Mouse (Mus musculus) right cerebral cortex, postnatal 10 days (tissue): Measurements from ENCODE around the gene Klhl3.
A peak's percentile ranks its signal among the peaks of the same experiment; 100 is the strongest.

Source experiments
- DNase-seq, 2 experiments: peaks; one replicate each; pipeline ENCODE4 v3.0.0; 2021; ENCODE audit warnings: low spot score in 2 of 2

Klhl3 gene

DNA sequence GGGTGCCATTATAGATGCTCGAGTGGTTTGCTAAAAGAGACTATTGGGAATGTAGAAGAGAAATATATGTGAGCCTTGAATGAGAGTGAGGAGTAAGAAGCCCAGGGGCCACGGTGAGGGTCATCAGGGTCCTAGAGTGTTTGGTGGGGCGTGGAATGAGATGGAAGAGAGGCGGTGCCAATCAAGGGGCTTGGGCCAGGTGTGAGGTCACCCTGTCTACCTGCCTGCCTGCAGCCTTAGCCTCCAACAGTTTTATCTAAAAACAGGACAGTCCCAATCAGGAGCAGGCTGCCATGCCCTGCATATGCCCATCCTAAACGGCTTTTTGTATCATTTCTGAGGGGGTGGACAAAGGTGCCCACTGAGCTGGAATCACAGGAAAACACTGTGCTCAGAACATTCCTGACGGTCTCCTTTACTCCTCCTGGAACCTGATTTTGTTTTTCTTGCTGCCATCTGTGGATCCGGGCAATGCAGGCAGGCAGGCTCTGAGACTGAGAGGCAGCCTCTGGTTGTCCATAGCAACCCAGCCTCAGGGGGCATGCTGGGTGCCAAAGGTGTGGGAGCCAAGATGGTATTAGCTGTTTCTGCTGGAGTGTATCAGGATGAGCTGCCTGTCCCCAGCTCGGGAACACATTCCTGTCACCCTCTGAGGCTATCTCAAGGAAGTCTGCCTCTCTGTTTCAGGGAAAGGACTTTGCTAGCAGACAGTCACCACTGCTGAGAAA, 89.5 kb downstream of the Klhl3 start:
- DNase-seq: peak; percentile 59 to 61

DNA sequence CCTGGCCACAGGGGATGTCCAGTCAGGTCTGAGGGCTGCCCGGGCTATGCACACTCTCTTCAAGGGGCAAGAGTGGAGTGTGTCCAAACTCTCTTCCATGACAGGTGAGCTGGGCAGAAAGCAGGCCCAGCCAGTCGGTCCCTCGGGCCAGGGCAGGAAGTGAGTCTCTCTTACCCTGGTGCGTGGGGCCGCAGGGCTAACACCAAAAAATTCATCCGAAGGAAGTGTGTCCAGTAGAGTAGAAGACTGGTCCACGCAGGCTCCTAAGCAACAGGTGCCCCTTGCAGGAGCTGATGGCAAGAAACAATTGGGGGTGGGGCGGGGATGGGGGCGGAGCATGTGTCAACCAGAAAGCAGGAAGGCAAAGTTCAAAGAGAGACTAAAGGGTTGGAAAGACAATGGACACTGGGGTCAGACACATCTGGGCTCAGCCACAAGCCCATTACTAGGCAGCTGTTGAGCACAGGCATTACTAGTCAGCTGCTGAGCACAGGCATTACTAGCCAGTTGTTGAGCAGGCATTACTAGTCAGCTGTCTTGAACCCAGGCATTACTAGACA, 90.3 kb downstream of the Klhl3 start:
- DNase-seq: no peak

DNA sequence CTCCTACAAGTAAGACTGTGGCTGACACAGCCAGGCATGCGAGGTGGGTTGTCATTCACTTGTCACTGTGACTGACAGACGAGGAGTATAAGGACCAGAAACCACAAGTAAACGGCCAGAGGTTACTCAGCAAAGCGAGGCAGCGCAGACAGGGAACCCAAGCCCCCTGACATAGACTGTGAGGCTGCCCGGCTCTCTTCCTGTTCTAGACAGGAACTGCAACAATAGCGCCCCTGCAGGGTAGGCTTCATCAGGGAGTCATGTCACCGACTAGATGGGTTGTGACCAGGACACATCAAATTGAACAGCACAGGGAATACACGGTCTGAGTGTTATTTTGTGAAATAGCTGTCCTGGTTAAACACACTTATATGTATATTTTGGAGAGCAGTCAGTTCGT, 93.0 kb downstream of the Klhl3 start:
- DNase-seq: no peak

DNA sequence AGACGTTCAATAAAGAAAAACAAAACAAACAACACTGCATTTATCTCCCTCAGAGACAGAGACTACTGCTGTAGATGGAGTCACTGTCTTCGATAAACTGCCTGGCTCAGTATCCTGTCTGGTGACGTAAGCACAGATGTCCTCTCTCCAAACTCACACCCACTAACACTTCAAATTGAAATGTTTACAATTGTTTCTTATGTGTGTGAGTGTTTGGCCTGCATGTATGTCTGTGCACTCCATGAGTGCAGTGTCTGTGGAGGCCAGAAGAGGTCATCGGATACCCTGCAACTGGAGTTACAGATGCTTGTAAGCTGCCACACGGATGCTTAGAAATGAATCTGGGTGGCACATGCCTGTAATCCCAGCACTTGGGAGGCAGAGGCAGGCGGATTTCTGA, 96.1 kb downstream of the Klhl3 start:
- DNase-seq: no peak

DNA sequence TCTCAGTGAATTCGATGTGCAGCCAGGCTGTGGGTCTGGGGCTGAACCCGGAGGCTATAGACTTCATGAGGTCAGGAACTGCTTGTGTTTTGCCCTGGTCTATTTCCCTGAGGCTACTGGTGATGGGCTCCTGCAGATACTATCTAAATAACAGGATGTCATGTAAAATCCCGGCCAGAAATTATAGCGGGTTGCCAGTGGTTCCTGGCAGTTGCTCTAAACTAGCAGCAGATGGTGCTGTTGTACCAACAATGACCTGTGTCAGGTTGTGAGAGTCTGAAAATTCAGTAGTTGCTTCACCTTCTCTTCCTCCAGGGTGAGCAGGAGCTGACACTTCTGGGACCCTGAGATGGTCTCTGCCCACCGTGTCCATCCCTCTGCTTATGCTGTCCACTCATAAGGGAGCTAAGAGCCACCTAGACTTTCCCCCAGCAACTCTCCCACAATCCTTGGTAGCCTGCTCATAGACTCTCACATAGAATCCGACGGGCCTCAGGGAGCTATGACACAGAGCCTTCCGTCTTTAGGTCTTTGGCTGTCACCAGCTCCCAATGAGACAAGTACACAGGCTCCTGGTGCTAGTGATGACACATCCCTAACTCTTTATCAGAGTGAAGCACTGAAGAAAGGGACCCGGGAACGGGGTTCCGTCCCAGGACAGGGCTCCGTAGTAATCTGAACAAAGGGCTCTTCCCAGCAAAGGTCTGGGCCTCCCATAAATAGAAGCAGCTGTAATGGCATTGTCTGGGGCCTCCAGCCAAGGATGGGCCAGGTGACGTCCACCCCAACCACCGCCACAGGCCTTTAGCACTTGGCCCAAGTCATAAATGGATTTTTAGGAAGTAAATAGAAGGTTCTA, 101.1 kb downstream of the Klhl3 start:
- DNase-seq: peak; percentile 72 to 75

DNA sequence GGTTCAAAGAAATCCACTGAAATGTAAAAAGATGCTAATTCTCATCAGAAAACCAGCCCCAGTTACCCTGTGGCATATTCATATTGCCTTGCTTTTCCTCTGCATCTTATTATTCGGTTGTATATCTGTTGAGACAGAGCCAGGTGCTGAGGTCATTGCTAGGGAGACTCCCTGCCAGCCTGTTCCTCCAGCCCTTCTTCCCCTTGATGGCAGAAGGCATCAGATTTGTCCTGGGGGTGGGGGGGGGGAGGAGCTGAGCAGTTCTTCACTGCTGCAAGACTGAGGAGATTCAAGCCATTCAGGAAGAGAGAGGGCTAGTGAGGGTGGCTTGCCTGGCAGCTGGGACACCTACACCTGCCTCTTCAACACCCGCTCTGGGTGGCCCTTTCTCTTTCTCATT, 101.9 kb downstream of the Klhl3 start:
- DNase-seq: no peak

DNA sequence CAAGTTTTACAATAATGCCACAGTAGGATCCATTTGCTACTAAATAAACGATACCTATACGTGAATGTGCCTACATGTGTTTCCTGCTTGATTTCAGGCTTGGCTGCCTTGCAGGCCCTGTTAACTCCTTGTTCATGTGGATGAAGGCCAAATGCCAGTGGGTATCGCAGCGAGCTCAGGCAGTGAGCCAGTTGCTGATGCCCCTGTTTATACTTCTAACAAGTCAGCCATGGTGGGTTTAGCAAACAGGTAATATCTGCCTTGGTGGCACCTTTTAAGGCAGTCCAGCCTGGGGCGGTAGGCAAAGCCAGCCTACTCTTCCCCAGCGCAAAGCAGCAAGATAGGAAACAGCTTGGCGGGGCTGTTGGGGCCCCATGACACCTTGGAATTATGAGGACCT, 103.0 kb downstream of the Klhl3 start:
- DNase-seq: no peak

DNA sequence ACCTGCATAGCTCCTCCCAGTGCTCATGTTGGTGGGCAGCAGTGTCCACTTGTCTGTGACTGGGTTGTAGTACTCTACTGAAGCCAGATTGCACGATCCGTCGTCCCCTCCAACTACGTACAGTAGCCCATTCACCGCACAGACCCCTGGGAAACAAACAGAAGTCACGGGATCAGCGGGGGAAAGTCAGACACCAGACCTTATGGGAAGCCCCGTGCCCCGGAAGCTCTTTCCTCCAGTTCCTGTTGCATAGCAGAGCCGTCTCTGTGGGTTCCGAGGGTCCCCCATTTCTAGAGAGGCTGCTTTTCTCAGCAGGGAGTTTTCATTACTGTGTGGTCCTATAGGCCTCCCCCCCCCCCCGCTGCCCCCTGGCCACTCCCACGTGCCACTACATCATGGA, 104.1 kb downstream of the Klhl3 start:
- no peak for DNase-seq

DNA sequence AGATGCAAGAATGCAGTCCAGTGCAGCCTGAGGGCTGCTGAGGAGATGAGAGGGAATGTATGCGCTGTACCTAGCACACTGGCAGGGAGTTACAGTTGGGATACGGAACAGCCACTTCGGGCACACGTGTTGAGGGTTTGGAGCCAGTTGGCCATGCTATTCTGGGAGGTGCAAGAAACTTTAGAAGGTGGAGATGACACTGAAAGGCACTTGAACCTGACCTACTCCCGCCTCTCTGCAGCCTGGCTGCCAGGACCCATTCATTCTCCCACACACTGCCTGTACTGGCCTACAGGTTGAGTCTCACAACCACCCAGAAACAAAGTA, 105.4 kb downstream of the Klhl3 start:
- DNase-seq: no peak

DNA sequence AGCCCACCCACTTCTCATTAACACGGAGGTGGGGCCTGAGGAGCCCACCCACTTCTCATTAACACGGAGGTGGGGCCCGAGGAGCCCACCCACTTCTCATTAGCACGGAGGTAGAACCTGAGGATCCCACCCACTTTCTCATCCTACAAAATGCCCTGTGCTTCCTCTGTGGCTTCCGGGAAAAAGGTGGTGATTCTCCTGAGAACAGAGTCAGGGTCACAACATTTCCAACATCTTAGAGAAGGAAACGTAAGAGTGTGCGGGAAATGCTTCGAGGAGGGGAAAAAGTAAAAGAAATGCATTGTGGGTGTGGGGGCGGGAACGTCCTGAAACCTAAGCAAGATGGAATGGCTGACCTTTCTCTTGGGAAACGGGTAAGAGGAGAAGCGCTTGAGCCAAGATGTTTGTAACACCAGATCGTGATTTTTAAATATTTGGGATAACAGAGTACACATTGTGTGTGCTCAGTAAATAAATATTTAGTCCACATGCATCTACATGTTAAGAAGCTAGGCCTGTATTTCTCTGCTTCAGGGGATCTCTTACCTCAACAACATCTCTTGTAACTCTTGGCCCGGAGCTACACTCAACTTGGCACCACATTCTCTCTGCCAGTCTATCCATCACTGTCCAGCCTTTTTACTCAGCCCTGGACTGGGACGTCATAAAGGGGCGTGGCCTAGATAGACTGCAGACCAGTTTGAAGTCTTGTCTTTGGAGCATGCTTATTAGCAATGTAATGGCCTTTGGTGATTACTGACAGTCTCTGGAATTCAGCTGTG, 105.9 kb downstream of the Klhl3 start:
- no peak for DNase-seq

DNA sequence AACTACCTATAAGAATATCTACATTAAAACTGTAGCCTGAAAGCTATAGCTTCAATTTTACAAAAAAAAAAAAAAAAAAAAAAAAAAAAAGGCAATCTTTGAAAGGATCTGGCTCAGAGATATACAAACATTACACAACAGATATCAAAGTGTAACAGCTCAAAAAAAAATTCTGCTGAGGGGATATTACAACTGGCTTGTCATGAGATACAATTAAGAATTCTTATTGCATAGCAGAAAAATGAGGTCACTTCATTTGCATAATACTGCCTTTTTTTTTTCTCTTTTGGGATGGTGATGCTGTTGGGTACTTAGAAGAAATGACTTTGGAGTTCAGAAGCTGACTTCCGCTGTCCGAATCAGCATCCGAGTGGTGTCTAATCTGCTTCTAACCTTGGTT, 111.6 kb downstream of the Klhl3 start:
- no peak for DNase-seq

DNA sequence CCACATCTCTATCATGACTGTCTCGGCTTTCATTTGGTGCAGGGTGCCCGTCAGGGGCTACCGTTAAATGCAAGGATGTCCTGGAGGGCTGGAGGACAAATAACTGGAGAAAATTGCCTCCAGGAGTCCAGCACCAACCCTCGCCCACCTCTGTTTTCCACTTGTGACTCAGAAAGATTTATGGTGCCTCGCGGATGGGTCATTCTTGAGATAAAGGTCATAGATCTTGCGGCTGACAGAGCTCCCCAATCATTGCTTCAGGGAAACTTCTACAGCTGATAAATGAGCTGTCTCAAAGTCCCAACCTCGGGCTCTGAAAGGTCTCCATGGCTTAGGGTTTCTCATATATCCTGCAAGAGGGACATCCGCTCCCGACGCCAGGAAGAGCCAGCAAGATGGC, 116.9 kb downstream of the Klhl3 start:
- DNase-seq: no peak

DNA sequence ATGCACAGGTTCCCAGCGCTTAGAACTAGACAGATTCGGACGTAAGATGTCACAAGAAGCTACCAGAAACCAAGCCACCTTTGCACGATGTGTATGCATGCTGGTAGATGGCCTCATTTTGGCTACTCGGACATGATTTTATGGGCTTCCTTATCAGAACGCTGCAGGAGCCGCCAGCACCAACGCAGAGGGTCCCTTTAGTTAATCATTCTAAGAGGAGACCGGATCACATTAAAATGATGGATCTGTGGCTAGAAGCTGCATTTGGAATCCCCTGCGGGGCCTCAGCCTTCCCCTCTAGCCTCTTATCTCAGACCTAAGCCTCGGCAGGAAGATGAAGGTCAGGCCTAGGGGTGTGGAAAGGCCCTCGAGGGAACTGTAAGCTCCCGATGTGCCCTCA, 117.5 kb downstream of the Klhl3 start:
- DNase-seq: no peak

DNA sequence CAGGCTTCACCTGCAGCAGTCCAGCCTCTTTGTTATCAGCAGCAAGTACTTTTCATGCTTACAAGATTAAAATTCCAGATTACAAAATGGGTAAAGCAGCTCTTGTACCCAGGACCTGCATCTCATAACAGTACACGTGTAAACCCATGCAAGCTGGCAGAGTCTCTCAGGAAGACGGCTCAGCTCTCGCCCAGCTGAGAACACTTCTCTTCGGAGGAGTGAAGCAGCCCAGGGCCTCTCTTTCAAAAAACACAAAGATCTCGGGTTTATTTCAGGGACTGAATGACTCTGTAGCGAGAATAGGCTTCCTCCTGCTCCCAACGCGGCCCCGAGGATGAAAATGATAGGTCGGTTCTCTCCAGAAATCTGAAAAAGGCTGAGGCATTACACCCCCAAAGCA, 128.8 kb downstream of the Klhl3 start:
- DNase-seq: peak; percentile 46 to 49

DNA sequence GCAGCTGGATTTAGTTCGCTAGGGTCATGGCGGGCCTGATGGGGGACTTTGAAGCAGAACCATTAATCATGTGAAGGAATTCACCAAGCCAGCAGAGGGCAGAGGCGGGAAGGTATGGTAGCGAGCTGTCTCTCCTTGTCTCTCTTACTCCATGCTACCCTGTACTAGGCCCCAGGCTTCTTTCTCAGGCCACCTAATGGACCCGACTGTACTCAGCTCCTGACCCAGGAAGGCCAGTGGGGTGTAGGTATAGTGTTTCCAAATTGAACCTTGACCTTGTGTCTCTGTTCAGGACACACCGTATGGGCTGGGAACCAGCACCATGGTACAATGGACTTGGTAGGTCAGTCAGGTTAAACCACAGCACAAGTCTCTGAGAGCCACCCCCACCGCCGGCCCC, 129.2 kb downstream of the Klhl3 start:
- DNase-seq: no peak

DNA sequence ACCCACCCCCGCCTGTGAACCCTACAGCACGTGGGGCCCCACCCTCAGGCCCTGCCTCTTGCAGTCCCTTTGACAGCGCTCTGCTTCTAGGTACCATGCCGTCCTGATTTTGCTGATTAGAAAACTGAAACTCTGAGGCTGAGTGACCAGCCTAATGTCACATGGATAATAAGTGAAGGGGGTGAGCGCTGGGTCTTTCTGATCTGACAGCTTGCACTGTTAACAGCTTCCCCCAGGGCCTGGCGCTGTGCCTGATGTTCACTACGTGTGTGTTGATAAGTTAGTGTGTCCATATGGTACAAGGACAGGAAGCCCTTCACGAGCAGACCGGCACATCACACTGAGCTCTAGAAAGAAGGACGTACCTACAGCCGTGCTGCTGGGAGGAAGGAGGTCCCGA, 130.1 kb downstream of the Klhl3 start:
- peak; percentile 57 to 65 for DNase-seq

DNA sequence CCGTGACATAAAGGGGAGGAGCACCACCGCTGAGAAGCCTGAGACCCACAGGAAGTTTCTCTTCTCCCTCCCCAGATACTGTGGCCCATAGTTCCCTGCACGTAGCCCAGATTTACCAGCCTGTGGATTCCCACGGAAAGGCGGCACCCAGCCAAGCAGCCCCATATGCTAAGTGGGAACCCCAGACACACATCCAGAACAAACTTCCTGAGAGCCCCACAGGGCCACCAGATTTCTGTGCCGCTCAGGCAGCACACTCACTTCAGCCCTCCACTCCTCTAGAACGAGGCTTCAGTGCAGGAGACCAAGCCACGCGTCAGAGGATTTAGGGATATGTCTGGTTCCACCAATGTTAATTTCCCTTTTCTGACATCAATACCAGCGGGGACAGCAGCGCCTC, 130.5 kb downstream of the Klhl3 start:
- DNase-seq: peak; percentile 68 to 75

DNA sequence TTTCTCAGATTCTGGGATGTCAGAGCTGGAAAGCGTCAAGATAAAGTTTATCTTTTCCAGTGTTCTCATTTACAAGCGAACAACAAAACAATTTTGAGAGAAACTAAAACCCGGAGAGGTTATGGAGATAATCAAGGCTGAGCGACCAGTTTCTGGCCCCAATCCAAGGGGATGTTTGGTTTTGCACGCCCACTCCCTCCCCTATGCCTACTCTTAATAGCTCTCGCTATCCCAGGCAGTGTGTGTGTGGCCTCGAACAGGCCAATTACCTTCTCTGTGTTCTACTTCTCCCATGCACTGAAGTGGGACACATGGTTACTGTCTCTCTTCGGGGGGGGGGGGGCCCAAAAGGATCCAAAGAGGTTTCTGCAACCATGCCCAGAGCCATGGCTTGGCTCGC, 132.7 kb downstream of the Klhl3 start:
- no peak for DNase-seq

DNA sequence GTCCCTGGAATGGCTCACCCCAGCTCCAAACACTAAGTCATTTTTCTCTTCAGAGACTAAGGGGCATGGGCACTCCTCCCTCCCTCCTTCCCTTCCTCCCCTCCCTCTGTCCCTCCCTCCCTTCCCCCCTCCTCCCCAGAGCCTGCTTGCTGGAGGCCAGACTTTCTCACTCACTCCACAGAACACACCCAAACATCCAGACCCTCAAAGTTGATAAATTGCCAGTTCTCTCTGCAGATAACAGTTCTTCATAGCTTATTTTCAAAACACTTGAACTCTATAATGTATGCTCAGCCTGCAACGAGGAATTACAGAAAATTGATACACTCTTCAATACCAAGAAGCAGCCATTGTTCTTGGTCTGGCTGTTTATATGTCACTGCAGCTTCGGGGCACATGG, 133.3 kb downstream of the Klhl3 start:
- DNase-seq: no peak

DNA sequence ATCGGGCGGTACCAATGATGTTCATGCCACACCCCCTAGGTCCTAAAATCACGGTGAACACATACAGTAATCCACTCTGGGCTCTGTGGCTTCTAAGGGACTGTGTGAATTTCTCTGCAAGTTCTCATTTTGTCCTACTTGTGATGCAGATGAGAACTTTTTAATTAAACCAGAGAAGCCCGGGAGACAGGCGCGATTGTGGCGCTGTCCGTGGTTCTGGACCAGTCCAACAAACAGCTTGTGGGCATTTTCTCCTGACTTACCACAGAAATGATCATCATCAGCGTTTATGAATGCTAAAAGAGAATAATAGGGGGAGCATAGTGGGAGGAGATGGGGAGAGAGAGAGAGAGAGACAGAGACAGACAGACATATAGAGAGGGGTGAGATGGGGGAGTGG, 134.5 kb downstream of the Klhl3 start:
- no peak for DNase-seq

DNA sequence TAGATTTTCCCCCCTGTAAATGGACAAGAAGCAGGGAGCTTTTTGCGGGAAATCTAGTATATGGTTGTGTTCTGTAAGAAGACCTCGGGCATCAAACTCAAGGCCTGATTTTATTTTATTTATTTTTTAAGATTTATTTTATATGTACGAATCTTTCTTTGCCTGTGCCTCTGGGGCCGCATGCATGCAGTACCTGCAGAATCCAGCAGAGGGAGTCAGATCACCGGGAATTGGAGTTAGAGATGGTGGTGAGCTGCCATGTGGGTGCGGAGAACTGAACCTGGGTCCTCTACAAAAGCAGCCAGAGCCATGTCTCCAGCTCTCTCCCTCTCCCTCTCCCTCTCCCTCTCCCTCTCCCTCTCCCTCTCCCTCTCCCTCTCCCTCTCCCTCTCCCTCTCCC, 135.7 kb downstream of the Klhl3 start:
- no peak for DNase-seq

DNA sequence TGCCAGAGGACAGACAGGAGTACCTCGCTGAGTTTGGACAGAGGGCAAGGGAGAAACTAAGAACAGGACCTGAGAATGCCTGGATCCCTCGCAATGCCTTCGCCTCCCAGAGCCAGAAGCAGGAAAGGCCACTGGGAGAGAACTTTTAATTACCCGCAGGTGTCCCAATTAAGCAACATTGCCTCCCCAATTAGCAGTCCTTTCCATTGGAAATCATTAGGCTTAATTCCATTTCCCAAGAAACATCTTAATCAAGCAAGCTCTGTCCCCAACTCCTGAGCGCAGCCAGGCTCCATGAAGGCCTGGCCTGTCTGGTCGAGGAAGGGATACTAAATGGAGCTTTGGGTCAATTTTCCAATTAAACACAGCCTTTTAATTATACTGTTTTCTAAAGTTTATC, 147.7 kb downstream of the Klhl3 start:
- DNase-seq: peak in 1 of 2 experiments; percentile 18
